Mouse (Mus musculus) retina, adult 2 months (tissue): ENCODE data around the gene Ccna2.
A peak's percentile ranks its signal among the peaks of the same experiment; 100 is the strongest.
"Not testable (repeated sequence)": the region's sequence is repeated elsewhere in the genome, so short reads cannot be mapped to it uniquely, and the experiment has no call there.

Source experiments
- DNase-seq: peaks from one replicate; pipeline ENCODE4 v3.0.0-alpha.2; 2012; ENCODE audit warnings: low read depth, low spot score

Ccna2 gene

DNA sequence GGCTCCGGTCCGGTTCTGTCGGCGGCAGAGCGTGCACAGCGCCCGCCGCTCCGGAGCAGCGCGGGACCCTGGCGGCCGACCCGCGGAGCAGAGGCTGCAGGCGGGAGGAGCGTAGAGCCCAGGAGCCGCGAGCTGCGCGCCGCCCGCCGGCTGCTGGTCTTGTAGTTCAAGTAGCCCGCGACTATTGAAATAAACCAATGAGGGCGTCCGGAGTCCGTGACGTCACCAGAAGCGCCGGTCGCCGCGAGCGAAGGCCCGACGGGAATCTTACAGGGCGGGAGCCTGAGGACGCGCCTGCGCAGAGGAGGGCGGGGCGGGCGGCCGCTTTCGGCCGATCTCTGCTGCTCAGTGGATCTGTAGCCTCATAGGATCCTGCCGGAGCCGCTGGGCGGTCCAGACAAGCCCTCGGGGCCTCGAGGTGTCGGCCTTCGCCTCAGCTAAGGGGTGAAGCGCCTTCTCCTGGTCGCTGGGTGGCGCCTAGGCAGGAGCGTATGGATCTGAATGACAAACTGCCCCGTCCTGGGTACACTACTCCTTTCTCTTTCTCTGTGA lies at the start of gene Ccna2:
Gene Ccna2, minus strand, starts transcription at position 324 of the 552 bp plus-strand sequence.
- DNase-seq, result peak; percentile 85

DNA sequence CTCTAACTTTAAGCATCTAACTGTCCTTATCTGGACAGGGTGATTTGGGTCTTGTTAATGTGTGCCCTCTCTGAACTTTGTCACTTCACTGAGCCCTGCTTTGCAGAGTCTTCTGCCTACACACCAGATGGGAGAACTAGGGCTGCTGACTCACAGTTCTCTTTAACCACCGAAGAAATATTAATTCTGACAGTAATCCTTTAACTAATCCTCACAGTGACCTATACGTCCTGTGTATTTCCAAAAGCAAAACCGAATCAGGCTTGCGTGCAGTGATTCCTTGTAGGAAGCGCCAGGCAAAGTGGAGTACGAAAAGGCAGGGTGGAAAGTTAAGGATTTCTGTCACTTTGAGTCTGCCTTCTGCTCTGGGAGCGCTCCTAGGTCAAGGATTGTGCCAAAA lies 46.2 kb upstream of the Ccna2 start:
- DNase-seq, result peak; percentile 86

DNA sequence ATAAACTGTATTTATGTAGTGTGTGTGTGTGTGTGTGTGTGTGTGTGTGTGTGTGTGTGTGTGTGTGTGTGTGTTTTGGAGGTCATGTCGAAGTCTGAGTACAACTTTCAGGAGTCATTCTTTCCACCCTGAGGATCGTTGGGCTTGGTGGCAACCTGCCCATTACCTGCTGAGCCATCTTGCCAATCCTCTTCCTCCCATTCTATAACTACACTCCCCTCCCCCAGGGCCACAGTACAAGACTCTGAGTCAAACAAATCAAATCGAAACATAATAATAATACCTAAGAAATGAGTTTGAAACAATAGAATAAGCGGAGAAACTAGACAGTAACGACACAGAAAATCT lies 41.9 kb upstream of the Ccna2 start:
- no peak for DNase-seq

DNA sequence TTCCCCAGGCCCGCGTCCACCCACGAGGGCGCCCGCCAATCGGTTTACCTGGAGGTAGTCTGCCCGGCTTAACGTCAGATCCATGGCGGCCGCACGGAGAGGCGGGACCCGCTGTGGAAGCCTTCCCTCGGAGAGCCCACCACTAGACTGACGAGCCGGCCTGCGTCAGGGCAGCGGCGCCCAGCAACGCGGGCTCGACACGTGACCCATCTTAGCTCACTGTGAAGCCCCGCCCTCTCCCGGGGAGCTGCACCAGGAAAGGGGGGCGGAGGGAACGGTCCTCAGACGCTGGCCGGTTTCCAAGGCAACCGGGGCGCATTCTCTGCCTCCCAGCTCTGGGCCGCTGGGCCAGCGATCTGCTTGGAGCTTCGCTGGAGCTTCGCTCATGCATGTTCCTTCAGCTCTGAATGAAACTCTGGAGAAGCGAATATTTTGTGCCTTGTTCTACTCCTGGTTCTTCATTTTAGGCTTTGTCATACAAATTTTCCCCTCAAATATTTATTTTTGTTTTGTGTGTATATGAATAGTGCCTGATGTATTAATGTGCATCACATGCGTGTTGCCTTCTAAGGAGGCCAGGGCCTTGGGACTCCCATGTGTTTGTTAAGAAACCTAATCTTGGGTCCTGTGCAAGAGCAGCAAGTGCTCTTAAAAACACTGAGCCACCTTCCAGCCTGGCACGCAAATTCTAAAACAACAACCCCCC lies 41.4 kb upstream of the Ccna2 start, which contains the start of gene Bbs7:
Gene Bbs7, minus strand, starts transcription at position 276 of the 706 bp plus-strand sequence.
- peak; percentile 88 for DNase-seq

DNA sequence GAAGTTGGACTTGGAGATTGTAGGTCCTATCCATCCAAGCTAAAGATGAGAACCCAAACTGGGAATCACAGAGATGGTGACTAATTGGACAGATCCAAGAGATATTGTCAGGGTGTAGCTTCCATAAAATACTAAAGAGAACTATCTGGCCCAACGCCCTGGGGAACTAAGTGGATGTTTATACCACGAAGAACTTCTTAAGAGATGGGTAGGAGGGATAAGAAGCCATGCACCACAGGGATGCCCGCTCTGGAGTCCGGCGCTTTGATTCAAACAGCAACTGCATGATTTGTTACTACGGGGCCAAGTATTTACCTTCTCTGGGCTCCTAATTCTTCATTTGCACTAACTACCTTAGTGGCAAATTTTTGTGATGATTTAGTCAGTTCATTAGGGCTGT lies 40.7 kb upstream of the Ccna2 start:
- DNase-seq, result no peak

DNA sequence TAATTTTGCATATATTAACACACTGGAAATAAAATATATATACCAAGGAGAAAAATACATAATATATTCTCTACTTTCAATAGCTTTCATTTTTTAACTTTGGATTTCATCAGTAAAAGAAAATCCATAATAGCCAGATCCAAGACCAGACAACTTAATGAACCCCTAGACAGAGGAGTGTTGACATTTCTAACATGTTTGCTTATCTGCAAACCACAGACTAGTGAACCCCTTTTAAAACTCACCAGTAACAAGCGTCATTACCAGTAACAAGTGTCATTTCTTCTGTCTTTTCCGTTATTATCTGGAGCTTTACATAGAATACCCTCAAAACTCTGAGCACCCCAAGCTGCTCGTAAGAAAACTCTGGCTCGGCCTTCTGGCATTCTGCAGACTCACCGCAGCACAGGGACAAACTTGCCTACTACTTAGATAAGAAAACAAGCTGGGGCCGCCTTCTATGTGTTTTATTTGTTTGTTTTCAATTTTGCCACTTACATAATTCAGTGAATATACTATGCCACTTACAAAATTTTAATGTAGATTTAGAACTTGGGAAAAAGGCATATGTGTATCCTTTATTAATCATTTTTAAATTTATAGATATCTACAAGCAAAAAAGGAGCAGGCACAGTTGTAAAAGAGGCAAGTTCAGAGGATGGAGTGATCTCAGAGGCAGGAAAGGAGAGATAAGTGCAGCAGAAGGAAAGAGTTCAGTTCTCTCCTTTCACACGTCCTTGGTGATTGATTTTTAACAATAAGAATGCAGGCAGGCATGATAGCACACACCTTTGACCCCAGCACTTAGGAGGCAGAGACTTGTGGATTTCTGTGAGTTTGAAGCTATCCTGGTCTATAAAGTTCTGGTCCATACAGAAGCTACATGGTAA lies 34.2 kb upstream of the Ccna2 start:
- DNase-seq, result no peak

DNA sequence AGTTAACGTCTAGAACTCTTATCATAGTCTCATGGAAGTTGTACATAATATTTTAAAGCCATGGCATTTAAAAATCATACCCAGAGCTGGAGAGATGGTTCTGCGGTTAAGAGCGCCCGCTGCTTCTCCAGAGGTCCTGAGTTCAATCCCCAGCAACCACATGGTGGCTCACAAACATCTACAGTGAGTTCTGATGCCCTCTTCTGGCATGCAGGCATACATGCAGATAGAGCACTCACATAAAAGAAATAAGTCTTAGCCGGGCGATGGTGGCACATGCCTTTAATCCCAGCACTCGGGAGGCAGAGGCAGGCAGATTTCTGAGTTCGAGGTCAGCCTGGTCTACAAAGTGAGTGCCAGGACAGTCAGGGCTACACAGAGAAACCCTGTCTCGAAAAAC lies 27.8 kb upstream of the Ccna2 start:
- DNase-seq, result not testable (repeated sequence)

DNA sequence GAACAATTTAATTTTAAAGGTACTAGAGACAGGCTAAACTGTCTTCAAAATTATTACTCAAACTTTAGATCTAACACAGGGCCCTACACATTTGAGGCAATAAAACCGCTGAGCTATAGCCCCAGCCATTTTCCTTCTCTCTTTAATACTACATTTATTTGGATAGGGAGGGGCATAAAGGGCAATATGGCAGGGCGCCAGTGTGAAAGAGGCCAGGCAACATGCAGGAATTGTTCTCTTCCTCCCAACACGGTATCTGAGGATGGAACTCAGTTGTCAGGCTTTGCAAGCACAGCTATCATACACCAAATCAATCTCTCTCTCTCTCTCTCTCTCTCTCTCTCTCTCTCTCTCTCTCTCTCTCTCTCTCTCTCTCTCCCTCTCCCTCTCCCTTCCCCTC lies 26.9 kb upstream of the Ccna2 start:
- DNase-seq, result no peak

DNA sequence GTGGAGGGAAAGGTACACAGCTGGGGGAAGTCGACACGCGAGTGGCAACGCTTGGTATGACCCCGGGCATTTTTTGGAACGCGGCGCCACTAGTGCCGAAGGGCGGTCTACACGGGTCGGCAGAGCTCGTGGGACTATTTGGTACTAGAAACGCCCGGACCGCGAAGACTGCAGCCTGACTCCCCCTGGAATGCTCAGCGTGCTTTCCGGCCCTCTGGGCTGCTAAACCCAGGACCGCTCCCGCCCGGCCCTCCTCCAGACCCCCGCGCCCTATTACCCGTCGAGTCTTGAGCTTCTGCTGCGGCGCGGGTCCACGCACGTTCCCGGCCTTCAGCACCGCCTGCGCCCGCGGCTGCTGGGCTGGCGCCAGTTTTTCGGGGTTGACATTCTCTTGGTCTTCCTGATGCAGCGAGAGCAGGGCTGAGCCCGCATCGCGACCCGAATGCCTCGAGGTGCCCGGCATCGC lies 556 bp downstream of the Ccna2 start:
- no peak for DNase-seq

DNA sequence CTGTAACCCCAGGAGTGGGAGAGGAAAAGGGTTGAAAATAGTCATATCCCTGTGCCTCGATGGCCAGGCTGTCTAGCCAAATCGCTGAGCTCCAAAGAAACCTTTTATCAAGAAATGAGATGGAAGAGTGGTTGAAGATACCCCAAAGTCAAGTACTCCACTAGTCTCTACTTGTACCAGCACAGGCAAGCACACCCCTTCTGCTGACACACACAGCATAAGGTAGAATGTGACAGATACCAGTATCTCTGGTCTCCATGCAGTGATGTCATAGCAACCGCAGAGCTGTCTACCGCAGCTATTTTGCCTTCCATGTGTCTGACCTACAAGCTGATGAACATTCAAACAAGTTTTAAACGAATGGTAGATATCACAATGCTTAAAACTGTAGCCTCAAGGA lies 2.1 kb downstream of the Ccna2 start:
- DNase-seq, result no peak

DNA sequence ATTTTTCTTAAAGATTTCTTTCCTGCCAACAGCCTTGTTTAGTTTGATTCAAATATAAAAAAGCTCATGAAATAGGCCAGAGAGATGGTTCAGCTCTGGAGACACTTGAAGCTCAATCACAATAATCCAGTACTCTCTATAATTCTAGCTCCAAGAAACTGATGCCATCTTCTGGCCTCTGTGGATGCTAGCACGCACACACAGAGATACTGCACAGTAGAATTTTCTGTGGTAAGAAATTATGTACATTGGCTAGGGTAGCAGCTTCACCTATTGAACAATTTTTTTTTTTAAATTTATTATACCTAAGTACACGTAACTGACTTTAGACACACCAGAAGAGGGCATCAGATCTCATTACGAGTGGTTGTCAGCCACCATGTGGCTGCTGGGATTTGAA lies 8.3 kb downstream of the Ccna2 start:
- DNase-seq, result no peak

DNA sequence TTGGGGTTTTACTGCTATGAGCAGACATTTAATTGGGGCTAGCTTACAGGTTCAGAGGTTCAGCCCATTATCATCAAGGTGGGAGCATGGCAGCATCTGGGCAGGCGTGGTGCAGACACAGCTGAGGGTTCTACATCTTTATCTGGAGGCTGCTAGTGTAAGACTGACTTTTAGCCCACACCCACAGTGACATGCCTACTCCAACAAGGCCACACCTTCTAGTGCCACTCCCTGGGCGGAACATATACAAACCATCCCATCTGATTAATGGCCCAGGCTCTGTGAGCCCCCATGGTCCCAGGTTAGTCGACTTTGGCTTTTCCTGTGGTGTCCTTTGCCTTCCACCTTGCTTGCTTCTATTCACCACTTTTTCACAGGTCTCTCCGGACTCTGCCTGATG lies 12.3 kb downstream of the Ccna2 start:
- no peak for DNase-seq

DNA sequence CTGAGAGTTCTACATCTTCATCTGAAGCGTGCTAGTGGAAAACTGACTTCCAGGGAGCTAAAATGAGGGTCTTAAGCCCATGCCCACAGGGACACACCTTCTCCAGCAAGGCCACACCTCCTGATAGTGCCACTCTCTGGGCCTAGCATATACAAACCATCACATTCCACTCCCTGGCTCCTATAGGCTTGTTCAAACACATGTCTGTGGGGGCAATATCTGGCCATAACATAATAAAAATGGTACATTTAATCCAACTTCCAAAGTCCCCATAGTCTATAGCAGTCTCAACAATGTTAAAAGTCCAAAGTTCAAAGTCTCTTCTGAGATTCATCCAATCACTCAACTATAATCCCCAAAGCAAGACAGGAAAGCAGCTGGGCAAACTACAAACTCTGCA lies 14.3 kb downstream of the Ccna2 start:
- no peak for DNase-seq

DNA sequence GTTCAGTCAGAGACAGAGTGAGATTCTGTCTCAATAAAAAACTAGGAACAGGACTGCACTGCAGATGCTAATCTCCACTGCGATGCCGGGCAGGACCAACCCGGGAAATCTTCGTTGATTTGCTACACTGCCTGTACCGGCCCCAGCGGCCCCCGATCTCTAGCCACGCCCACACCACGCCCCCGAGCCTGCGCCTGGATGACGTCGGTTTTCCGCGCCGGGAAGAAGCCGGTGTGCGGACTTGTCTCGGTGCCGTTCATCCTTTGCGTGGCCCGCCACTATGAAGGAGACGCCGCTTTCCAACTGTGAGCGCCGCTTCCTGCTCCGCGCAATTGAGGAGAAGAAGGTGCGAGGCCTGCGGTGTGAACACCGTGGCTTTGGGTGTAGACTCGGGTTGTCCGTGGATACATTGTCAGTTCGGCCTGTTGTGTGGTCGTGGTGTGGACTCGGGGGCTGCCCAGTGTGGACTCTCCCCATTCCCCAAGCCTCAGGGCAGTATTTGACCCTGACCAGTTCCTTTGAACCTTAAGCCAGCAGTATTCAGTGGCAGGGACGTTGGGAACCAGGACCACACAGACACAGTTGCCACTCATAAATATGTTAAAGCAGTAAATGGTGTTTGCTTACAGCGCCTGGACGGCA lies 19.4 kb downstream of the Ccna2 start, which contains the start of gene Exosc9:
Gene Exosc9, plus strand, starts transcription at position 201 of the 642 bp plus-strand sequence.
- DNase-seq, result peak; percentile 81

DNA sequence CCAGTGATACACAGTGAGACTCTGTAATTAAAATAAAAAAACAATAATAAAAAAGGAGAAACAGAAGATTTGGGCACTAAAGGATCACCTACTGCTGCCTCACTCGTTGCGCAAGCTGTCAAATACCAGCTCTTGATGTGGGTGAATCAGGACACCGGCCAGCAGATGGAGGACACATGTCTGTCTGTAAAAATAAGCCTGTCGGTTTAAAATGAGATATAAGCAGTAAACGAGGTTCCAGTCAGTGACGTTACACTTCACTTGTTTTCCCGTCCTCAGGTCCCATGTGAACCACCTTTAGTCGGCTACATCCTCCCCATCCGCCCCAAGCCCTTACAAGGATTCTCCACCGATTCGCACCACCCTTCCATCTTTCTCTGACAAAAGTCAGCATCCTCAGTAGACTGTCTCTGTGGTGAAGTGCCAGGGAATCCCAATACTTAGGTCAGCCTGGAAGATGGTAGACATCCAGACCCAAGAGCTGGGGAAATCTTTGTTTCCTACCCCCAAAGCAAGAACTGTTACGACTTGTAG lies 20.0 kb downstream of the Ccna2 start:
- peak; percentile 11 for DNase-seq

DNA sequence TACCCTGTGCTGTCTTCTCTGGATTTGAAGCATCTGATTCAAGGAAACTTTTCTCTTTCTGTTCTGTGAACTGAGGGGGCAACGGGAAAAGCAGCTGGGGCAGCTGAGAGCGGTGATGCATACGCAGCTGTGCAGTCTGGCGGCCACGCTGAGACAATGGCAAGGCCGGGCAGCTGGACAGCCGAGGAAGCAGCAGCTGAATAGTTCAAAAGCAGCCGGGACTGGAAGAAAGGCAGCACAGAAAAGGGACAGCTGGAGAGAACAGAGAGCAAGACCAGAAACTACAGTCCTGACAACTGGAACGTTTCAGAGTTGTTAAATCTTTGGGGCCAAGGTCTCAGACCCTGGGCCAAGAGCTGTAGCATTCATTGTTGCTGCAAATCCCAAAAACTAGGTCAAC lies 20.6 kb downstream of the Ccna2 start:
- DNase-seq, result peak; percentile 23

DNA sequence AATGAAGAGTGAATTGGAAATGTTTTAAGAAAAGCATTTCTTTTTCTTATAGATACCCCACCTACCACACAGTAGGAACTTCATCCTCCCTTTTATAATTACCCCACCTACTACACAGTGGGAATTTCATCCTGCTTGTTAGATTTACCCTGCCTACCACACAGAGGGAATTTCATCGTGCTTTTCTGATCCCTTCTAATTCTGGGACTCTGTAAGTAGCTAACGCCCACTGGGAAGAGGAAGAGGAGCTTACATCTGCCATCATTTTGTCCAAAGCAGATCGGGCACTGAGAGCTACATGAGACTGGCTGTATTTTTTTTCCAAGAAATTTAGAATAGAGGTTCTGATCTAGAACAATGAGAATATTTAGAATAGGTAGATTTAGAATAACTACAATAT lies 27.0 kb downstream of the Ccna2 start:
- no peak for DNase-seq

DNA sequence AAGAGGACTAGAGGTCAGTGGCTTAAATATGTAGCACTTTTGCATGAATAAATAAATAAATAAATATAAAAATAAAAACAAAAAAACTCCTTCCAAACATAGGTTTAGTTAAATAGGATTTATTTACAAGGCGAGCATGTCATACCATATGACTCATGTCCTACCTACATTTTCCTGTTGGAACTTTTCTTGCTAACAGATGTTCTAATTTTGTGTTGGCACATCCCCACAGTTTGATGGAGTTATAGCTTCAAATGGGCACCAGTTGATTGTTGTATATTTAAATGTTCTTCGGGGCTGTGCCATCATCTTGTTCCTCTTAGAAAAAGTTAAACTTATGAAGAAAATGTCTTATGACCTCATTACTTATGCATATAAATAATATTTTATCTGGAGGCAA lies 30.6 kb downstream of the Ccna2 start:
- no peak for DNase-seq

DNA sequence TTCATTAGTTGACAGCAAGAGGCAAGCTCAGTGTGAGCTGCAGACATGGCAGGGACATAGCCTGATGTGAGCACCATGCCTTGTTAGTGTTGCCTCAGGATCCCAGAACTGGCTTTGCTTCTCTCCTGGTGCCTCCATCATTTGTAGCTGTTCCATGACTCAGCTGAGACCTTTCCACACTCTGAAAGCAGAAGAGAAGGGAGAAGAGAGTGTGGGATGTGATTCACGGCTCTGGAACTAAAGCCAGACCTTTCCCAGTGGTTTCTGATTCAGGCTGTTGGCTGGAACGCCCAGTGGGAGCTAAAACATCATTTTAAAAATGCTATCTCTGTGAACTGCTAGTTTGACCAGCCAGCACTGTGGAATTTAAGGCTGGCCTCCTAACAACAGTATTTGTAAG lies 31.2 kb downstream of the Ccna2 start:
- DNase-seq, result no peak

DNA sequence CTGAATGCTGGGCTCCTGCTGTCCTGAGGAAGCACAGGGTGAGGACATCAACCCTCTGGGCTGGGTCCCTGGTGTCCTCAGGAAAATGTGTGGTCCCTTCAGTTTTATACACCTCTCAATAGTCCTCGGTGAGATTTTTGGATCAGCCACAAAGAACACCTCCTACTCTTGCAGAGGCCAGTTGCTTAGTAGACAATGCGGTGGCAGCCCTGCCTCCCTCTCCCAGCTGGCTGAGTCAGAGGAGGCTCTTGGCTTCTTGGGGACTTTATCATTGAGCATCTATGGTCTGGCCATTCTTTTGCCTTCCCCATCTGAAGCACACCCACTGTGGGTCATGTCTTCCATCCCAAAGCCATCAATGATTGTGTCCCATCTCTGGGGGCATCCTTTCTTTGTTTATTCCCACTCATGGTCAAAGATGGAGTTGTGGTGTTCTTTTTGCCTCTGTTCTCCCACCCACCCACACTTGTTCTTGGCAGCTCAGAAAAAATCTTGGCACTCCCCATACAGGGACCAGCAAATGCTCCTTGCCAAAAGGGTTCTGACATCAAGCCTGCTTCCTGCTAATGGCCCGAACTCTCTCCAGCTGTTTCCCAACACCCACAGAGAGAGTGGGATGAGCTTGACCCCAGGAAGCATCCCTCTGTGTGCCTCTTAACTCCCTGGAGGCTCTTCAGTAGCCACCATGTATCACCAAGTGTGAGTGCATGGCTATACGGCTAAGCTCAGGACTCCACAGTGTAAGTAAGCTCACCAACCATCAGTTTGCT lies 34.1 kb downstream of the Ccna2 start:
- no peak for DNase-seq

DNA sequence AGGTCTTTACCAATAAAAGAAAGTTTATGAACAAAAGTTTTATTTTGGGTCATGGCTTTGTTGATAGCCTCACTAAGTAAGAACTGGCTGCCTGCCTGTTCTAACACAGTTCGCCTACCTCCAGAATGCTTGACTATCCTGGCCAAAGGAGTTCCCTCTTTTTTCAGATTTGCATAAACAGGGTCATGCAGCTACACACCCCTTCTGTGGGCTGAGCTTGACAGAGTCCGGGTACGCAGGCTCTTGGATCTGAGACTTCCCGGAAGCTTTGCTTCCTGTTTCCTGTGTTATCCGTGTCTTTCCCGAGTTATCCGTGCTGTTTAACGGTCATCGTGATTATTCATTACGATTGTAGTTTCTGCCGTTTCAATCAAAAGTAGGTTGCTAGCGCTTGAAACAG lies 35.9 kb downstream of the Ccna2 start:
- DNase-seq, result no peak
